Mouse (Mus musculus) brown adipose tissue, adult 24 weeks (tissue): ENCODE measurements at regions not wholly inside any gene's neighbourhood (a gene's known extent, or its start where the extent isn't known, plus 50 kb on each side); places are given as distances from the start of the nearest gene placed in this dataset.

Experiments used
- H3K27ac ChIP-seq: fragments of 200-500 bp; replicated peaks from 2 replicates; pipeline ENCODE4 v1.5.1; 2012; ENCODE audit warnings: low read depth, mild to moderate bottlenecking, low read length
- H3K4me1 ChIP-seq: fragments of 200-500 bp; 2 replicates; pipeline ENCODE4 v1.6.1; 2012; ENCODE audit warnings: low read length, mixed read lengths; ENCODE audit not compliant: control insufficient read depth, insufficient read depth, insufficient read length
- H3K4me3 ChIP-seq: fragments of 200-500 bp; 2 replicates; pipeline ENCODE4 v1.5.1; 2012; ENCODE audit warnings: low read depth, mild to moderate bottlenecking, low read length, moderate library complexity; ENCODE audit not compliant: insufficient read depth

GRCm38 (mm10) chr10:96523967-96524801 is 92.6 kb upstream of the Btg1 start:
- Histone ChIP-seq H3K27ac (no peak overlapping the region), H3K4me1 (no peaks in the 10 kb centered on the region), H3K4me3 (no peak overlapping the region)

DNA sequence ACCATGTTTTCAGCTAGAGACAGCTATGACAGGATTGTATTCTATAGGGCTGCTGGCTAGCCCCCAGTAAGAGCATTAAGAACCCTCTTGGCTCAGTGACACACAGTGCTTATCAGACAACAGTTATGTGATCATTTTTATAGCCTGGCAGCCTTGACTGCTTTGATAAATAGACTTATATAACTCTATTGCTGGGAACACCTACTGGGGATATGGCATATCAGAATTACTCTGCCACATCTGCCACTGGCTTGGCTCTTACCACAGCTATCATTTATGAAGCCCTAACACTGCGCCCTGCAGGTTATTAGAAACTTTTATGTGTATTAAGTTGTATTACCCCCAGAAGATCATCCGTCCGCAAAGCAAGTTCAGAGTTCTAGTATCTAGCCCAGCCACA is 88.9 kb upstream of the Btg1 start:
- Histone ChIP-seq H3K4me3 (no peak overlapping the region), H3K4me1 (no peaks in the 10 kb centered on the region), H3K27ac (no peak overlapping the region)

DNA sequence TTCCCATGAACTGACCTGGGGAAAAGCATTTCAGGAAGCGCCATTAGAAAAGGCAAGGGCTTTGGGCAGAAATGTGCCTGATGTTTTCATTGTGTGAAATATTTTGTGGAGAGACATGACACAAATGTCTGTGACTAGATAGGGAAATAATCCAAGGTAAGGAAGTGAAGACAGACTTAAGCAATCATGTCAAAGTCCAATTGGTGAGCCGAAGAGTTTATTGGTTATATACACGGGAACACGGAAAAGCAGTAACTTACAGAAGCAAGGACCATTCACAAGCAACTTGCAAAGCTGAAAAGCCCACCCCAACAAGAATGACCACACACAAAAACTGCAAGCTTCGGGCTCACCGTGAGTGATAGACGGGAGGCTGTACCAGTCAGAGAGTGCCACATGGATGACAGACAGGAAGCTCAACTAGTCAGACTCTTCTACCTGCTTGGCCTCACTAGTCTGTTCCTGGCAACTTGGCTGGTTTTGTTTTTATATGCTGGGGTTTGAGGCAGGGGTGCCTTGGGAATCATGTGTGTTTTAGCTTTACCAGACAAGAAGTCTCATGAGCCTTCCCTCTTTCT is 82.2 kb upstream of the Btg1 start:
- H3K4me3 ChIP-seq, result no peak overlapping the region
- no peak overlapping the region for H3K27ac ChIP-seq
- H3K4me1 ChIP-seq, result no peaks in the 10 kb centered on the region

DNA sequence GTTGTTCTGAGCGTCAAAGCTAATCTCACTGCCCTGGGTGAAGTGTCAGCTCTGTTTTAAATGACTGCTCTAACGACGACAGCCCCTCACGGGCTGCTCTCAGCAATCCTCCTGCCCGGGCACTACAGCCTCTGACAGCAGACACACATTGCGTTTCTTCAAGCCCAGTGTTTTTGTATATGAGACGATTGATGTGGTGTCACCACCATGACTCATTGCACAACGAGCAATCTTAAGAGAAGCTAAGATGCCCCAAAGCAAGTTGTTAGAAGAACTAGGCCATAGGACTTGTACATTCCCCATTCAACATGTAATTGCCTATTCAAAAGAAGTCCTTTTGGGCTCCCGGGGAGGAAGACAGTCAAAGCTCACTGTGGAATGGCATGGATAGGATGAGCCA is 81.3 kb upstream of the Btg1 start:
- no peak overlapping the region for H3K27ac ChIP-seq
- H3K4me1 ChIP-seq, result no peaks in the 10 kb centered on the region
- H3K4me3 ChIP-seq, result no peak overlapping the region

DNA sequence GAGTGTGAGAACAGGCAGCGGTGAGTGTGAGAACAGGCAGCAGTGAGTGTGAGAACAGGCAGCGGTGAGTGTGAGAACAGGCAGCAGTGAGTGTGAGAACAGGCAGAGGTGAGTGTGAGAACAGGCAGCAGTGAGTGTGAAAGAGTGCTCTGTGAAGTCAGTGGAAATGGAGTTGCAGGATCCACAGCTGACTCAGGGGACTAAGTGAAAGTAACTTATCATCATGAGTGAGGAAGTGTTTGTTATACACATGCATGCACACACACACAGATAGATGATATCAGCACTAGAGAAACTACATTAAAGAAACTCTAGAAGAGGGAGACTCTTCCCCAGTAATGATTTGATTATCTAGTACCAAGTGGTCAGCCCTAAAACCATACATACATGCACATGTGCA is 76.0 kb upstream of the Btg1 start:
- Histone ChIP-seq H3K27ac (no peak overlapping the region), H3K4me3 (no peak overlapping the region), H3K4me1 (no peaks in the 10 kb centered on the region)

DNA sequence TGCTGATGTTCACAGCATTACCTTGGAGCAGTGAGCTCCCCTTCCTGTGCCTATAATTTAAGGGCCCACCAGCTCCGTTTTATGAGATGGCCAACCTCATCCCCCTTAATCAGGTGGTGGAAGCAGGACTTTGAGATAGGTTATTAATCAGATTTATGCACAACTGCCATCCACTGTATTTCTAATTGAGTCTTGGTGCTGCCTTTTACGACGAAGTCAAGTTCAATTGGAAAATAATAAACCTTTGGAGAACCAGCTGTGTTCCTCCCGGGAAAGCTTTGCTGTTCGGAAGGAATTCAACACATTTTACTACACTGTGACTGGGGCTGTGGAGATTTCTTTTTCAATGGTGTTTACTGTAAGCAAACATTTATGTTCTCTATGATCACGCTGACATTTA is 71.5 kb upstream of the Btg1 start:
- H3K4me1 ChIP-seq, result peaks cover 6% of the 10 kb centered on the region; the same call in 1 of the 2 replicates
- no peak overlapping the region for H3K4me3 ChIP-seq
- no peak overlapping the region for H3K27ac ChIP-seq

GRCm38 (mm10) chr10:96545761-96546388 is 70.9 kb upstream of the Btg1 start:
- Histone ChIP-seq H3K4me1 (peaks cover 7% of the 10 kb centered on the region; the same call in 1 of the 2 replicates), H3K4me3 (no peak overlapping the region), H3K27ac (no peak overlapping the region)

DNA sequence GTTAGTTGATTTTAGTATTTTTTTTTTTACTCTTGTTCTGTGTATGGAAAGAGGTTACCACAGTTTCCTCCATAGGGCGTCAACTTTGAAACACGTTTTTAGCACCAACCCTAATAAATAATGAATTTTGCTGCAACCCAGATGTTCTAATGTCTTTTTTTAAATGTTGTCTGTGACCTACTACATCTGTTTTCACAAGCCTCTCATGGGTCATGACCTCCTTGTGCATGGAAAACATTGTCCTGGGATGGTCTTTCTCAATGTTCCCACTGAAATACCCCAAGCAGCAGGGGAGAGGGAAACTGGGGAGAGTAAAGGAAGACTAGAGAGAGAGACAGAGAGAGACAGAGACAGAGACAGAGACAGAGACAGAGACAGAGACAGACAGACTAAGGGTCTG is 67.2 kb upstream of the Btg1 start:
- H3K4me1 ChIP-seq, result peaks cover 9% of the 10 kb centered on the region
- no peak overlapping the region for H3K27ac ChIP-seq

DNA sequence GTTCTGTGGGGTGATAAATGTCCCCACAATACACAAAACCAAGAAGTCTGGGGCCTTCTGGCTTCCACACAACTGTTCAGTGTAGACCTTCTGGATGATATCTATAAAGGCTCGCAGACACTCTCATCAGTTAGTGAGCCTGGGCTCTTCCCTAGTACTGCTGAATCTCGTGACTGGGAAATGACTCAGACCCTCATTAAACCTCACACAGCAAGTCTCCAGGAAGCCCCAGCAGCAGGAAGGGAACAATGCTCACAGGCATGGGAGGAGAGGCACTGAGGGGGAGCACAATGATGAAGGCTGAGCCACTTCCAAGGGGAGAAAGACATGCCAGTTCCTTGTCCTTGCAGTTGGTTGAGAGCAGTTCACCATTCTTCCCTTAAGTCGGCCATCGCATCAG is 66.5 kb upstream of the Btg1 start:
- Histone ChIP-seq H3K4me1 (peaks cover 9% of the 10 kb centered on the region), H3K27ac (no peak overlapping the region), H3K4me3 (no peak overlapping the region)

More for the DNA sequence above, 67.2 kb upstream of the Btg1 start:
- H3K4me3 ChIP-seq, result no peak overlapping the region

- H3K27ac ChIP-seq, result peak overlapping the region; percentile 19
- H3K4me1 ChIP-seq, result peaks cover 18% of the 10 kb centered on the region
- no peak overlapping the region for H3K4me3 ChIP-seq
These were observed 59.5 kb upstream of the Btg1 start for GRCm38 (mm10) chr10:96557336-96557735.

DNA sequence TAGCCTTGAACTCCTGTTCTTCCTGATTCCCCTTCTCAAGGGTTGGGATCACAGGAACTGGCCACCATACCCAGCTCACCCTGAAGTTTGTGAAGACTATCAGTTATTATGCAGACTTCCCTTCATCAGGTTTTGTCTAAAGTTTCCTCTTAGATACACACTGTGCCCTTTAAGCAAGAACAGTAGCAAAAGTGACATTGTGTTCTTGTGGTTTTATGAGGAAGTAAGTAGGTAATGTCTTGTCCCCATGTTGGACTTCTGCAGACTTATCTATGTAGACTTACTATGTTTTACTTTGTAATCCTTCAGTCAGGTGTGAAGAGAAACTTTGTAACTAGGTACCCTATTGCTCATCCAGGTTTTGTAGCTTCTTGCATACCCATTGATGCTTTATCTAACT is 51.5 kb upstream of the Btg1 start:
- Histone ChIP-seq H3K4me3 (no peak overlapping the region), H3K27ac (no peak overlapping the region), H3K4me1 (no peaks in the 10 kb centered on the region; the same call in 1 of the 2 replicates)
